Mouse (Mus musculus) embryonic facial prominence, embryonic 14.5 days (tissue): ENCODE measurements around the gene Mrgpra6. TPM values are rescaled to one million over a fixed set of nuclear protein-coding genes. Genes with fewer than 3 reads are reported as not detected.

Source experiments
- ATAC-seq: fragments of 200-750 bp; cut with Nextera tagmentation; 2 replicates; pipeline ENCODE4 v1.8.0; 2017; ENCODE audit warnings: low read depth, moderate number of reproducible peaks, moderate TSS enrichment
- DNase-seq: peaks from one replicate; pipeline ENCODE4 v3.0.0-alpha.2; 2015; ENCODE audit warnings: low spot score
- H3K27ac ChIP-seq: fragments of 300-500 bp; sonication (generic); replicated peaks from 2 replicates; pipeline ENCODE4 v1.5.1; 2014; ENCODE audit warnings: low read depth, mild to moderate bottlenecking, low read length, moderate library complexity
- H3K27me3 ChIP-seq: fragments of 300-500 bp; sonication (generic); replicated peaks from 2 replicates; pipeline ENCODE4 v1.6.1; 2014; ENCODE audit warnings: low read length; ENCODE audit not compliant: control insufficient read depth, insufficient read depth
- H3K36me3 ChIP-seq: fragments of 300-500 bp; sonication (generic); 2 replicates; pipeline ENCODE4 v1.6.1; 2014; ENCODE audit warnings: low read length, mixed read lengths; ENCODE audit not compliant: control insufficient read depth, insufficient read depth
- H3K4me1 ChIP-seq: fragments of 300-500 bp; sonication (generic); 2 replicates; pipeline ENCODE4 v1.6.1; 2014; ENCODE audit warnings: antibody characterized with exemption, low read length; ENCODE audit not compliant: control insufficient read depth, insufficient read depth
- H3K4me2 ChIP-seq: fragments of 300-500 bp; sonication (generic); 2 replicates; pipeline ENCODE4 v1.6.1; 2014; ENCODE audit warnings: low read depth, mild to moderate bottlenecking, low read length, moderate library complexity, mixed read lengths
- H3K4me3 ChIP-seq: fragments of 300-500 bp; sonication (generic); 2 replicates; pipeline ENCODE4 v1.5.1; 2014; ENCODE audit warnings: low read depth, mild to moderate bottlenecking, low read length
- H3K9ac ChIP-seq: fragments of 300-500 bp; sonication (generic); 2 replicates; pipeline ENCODE4 v1.6.1; 2014; ENCODE audit warnings: low read depth, mild to moderate bottlenecking, low read length, moderate library complexity, mixed read lengths
- H3K9me3 ChIP-seq: fragments of 300-500 bp; sonication (generic); 2 replicates; pipeline ENCODE4 v1.6.1; 2016; ENCODE audit warnings: low read length; ENCODE audit not compliant: control insufficient read depth
- WGBS: fragments of 180-500 bp; shearing (Covaris S2); extraction: QIAGEN DNeasy Blood & Tissue Kit; methylation state at CpG from one replicate; pipeline ENCODE4 v1.1.7; 2014; 5-methylcytosine and 5-hydroxymethylcytosine counted together
- polyA plus RNA-seq: library from polyadenylated mRNA; unstranded; fragments of >200 nt; fragmentation: Nextera tagmentation; extraction: Ambion mirVana; gene quantifications from 2 replicates; pipeline ENCODE4 v1.2.1, GENCODE M21; 2014

The Mrgpra6 gene
- polyA plus RNA-seq, result not detected in 2 replicates

DNA sequence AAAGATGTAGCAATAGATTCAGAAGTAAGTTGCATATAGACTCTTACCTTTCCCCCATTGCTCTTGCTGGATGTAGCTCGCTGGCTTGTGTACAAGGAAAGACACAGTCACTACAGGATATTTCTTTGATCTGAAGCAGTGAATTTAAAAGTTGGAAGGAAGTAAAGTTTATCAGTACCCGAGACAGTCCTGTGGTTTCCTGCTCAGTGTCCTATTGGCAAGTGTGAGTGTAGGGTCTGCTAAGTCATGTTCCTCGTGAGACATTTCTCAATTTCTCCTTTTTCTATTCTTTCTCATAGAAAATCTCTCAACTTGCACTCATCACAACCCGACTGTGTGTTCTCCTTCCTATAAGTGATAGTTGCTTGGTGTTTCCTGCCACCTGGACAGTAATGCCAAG, at the start of gene Mrgpra6:
TSS of gene Mrgpra6 (minus strand) at position 91 of the 400 bp plus-strand sequence.
- no peak for DNase-seq
- H3K4me1 ChIP-seq, result no peaks in the 10 kb centered on the region
- no peak within 1 kb of the TSS for H3K9ac ChIP-seq
- no peak within 1 kb of the TSS for H3K4me3 ChIP-seq
- no peak within 1 kb of the TSS for H3K4me2 ChIP-seq
- no peaks in the 10 kb centered on the region for H3K9me3 ChIP-seq
- ATAC-seq, result no peak
- no peaks in the 10 kb centered on the region for H3K27me3 ChIP-seq
- H3K36me3 ChIP-seq, result no peaks in the 10 kb centered on the region
- H3K27ac ChIP-seq, result no peak within 1 kb of the TSS
- 62% methylated on average over 4 of the region's 4 CpGs for WGBS

DNA sequence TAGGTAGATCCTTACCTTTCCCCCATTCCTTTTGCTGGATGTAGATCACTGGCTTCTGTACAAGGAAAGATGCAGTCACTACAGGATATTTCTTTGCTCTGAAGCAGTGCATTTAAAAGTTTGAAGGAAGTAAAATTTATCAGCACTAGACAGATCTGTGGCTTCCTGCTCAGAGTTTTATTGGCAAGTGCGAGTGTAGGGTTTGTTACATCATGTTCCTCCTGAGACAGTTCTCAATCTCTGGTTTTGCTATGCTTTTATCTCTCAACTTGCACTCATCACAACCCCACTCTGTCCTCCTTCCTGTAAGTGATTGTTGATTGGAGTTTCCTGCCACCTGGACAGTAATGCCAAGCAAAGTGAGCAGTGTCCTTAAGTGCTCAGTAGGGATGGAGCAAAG, 48.0 kb upstream of the Mrgpra6 start, which contains the start of gene Mrgpra9:
TSS of gene Mrgpra9 (minus strand) at position 79 of the 400 bp plus-strand sequence.
- no peak for DNase-seq
- H3K4me2 ChIP-seq, result no peak within 1 kb of the TSS
- H3K4me3 ChIP-seq, result no peak within 1 kb of the TSS
- H3K4me1 ChIP-seq, result no peaks in the 10 kb centered on the region
- H3K27me3 ChIP-seq, result no peaks in the 10 kb centered on the region
- H3K9ac ChIP-seq, result no peak within 1 kb of the TSS
- ATAC-seq, result no peak
- 0 out of 2 replicates have a peak, but pooled peaks cover 1% of the 10 kb centered on the region for H3K9me3 ChIP-seq
- 77% methylated on average over 1 of the region's 1 CpGs for WGBS
- H3K27ac ChIP-seq, result no peak within 1 kb of the TSS
- no peaks in the 10 kb centered on the region for H3K36me3 ChIP-seq

DNA sequence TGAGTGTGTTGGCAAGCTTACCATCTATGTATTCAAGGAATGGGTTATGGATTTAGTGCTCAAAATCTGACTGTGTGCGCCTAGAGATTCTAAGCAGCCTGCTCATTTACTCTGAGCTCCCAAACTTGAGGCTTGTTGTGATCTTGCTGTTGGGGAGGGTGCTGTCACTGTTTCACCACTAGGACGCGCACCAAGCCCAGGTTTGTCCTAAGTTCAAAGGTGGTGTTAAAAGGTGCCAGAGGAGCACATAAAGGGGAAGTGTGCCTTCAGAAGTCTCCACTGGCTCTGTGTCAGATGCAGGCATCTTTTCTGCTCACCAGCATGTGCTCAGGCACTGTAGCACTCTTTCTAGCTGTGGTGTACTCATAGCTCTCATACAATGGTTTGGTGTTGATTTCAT, 39.9 kb upstream of the Mrgpra6 start:
- DNase-seq (no peak), ATAC-seq (no peak)
- H3K4me2 ChIP-seq, result no peak overlapping the region
- WGBS, result 51% methylated on average over 3 of the region's 3 CpGs
- no peak overlapping the region for H3K4me3 ChIP-seq
- H3K9me3 ChIP-seq, result 0 out of 2 replicates have a peak, but pooled peaks cover 4% of the 10 kb centered on the region
- no peaks in the 10 kb centered on the region for H3K27me3 ChIP-seq
- no peaks in the 10 kb centered on the region for H3K36me3 ChIP-seq
- H3K9ac ChIP-seq, result no peak overlapping the region
- H3K4me1 ChIP-seq, result no peaks in the 10 kb centered on the region
- no peak overlapping the region for H3K27ac ChIP-seq

DNA sequence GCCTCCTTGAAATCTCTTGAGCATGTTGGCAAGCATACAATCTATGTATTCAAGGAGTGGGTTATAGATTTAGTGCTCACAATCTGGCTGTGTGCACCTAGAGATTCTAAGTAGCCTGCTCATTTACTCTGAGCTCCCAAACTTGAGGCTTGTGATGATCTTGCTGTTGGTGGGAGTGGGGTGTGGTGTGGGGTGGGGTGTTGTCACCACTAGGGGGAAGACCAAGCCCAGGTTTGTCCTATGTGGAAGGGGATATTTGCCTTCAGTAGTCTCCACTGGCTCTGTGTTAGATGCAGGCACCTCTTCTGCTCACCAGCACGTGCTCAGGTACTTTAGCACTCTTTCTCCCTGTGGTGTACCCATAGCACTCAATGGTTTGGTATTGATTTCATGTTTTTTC, 9.4 kb downstream of the Mrgpra6 start:
- no peak overlapping the region for H3K4me3 ChIP-seq
- H3K9me3 ChIP-seq, result no peaks in the 10 kb centered on the region
- no peak overlapping the region for H3K9ac ChIP-seq
- ATAC-seq, result no peak
- no peak overlapping the region for H3K4me2 ChIP-seq
- no peaks in the 10 kb centered on the region for H3K36me3 ChIP-seq
- no peak overlapping the region for H3K27ac ChIP-seq
- WGBS, result 71% methylated on average over 1 of the region's 1 CpGs
- DNase-seq, result no peak
- H3K4me1 ChIP-seq, result no peaks in the 10 kb centered on the region
- H3K27me3 ChIP-seq, result no peaks in the 10 kb centered on the region

DNA sequence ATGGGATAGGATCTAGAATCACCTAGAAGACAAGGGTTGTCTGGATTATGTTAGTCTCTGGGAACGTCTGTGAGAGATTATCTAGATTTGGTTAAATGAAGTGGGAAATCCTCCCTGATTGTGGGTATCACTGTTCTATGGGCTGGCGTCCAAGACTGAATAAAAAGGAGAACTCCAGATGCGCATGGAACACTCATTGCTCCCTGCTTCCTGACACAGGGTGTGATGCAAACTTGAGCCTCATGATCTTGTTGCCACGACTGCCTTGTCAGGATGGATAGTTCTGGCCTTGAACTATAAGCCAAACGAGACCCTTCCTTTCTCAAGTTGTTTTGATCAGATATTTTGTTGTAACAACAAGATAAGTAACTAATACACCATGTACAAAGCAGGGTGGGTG, 33.9 kb downstream of the Mrgpra6 start:
- Histone ChIP-seq H3K27me3 (no peaks in the 10 kb centered on the region), H3K4me2 (no peak overlapping the region), H3K27ac (no peak overlapping the region), H3K36me3 (no peaks in the 10 kb centered on the region), H3K4me3 (no peak overlapping the region), H3K9ac (no peak overlapping the region), H3K9me3 (no peaks in the 10 kb centered on the region), H3K4me1 (no peaks in the 10 kb centered on the region)
- WGBS, result 63% methylated on average over 5 of the region's 5 CpGs
- ATAC-seq (no peak), DNase-seq (no peak)

DNA sequence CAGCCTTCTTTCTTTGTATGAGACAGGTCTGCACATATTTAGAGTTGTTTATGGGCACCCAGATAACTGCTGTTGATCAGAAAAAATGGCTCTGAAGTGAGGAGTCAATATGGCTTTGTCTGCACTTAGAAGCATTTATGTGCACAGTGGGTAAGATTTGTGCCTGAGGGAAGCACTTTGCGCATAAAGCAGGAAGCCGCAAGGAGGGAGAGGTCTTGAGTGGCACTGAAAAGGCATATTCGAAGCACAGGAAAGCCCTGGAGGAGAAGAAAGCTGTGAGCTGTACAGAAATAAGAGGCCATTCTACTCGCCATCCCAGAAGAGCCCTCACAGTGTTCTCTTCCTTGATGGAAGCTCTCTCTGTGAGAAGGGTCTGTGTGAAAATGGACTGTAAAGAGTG, 39.7 kb downstream of the Mrgpra6 start:
- ATAC-seq, result no peak
- WGBS, result 34% methylated on average over 4 of the region's 4 CpGs

DNA sequence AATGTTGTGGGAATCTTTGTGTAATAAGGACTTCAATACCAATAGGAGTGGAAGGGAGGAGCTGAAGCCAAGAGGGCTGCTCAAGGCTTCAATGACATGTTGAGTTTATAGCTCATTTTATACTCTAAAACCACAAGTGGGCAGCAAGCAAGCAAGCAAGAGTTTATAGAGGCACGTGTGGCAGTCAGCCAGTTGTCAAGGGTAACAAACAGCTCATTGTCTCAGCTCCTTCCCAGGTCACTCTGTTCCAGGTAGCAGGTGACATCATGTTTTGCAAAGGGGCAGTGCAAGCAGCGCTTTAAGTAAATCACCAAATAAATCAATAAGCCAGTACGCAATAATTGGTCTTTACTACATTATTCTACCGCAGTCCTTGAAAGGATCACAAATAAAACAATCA, 41.5 kb downstream of the Mrgpra6 start:
- Histone ChIP-seq H3K9ac (no peak overlapping the region), H3K27me3 (no peaks in the 10 kb centered on the region), H3K27ac (no peak overlapping the region), H3K36me3 (no peaks in the 10 kb centered on the region), H3K9me3 (no peaks in the 10 kb centered on the region), H3K4me3 (no peak overlapping the region), H3K4me1 (no peaks in the 10 kb centered on the region), H3K4me2 (no peak overlapping the region)
- 83% methylated on average over 4 of the region's 4 CpGs for WGBS
- DNase-seq, result no peak
- ATAC-seq, result no peak

More for the DNA sequence above, 39.7 kb downstream of the Mrgpra6 start:
- Histone ChIP-seq H3K4me1 (no peaks in the 10 kb centered on the region), H3K9ac (no peak overlapping the region), H3K36me3 (no peaks in the 10 kb centered on the region), H3K4me3 (no peak overlapping the region), H3K9me3 (no peaks in the 10 kb centered on the region), H3K4me2 (no peak overlapping the region), H3K27ac (no peak overlapping the region), H3K27me3 (no peaks in the 10 kb centered on the region)
- DNase-seq, result no peak

DNA sequence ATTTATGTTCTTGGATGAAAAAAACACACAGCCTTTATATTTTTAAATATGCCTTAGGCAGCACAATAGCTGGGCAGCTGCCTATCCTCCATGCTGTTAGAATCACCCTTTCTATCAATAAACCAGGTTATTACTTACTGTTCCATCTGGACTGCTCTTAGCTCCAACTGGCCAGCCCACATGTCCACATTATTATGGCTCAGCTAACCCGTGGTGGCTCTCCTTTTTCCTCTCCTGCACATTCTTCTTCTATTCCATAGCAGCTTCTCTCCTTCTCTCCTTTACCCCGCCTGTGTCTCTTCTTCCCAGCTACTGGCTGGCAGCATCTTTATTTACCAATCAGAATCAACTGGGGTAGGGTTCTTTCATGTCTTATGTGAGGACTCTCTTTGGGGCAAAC, 46.3 kb downstream of the Mrgpra6 start:
- H3K27me3 ChIP-seq, result no peaks in the 10 kb centered on the region
- H3K4me3 ChIP-seq, result no peak overlapping the region
- H3K4me1 ChIP-seq, result no peaks in the 10 kb centered on the region
- no peak for ATAC-seq
- 67% methylated on average over 2 of the region's 2 CpGs for WGBS
- no peaks in the 10 kb centered on the region for H3K36me3 ChIP-seq
- DNase-seq, result no peak
- H3K4me2 ChIP-seq, result no peak overlapping the region
- no peak overlapping the region for H3K9ac ChIP-seq
- H3K9me3 ChIP-seq, result no peaks in the 10 kb centered on the region
- H3K27ac ChIP-seq, result no peak overlapping the region

DNA sequence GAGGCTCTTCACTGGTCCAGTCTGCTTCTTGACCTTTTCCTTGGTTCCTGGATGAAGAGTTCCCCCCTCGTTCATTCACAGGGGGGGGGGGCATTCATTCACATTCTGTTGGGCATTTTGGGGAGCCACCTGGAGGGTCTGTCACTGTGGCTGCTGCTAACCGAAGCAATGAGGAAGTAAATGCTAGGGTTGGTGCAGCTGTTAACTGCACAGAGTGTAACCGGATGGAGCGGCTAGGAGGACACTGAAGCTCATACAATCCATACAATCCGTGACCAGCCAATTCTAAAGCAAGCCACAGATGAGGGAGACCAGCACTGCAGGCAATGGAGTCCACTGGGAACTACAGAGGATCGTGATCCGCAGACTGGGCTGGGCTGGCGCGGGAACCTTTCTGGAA, 47.0 kb downstream of the Mrgpra6 start:
- Histone ChIP-seq H3K9ac (no peak overlapping the region), H3K4me2 (no peak overlapping the region), H3K4me1 (no peaks in the 10 kb centered on the region), H3K27me3 (no peaks in the 10 kb centered on the region), H3K27ac (no peak overlapping the region), H3K9me3 (no peaks in the 10 kb centered on the region), H3K36me3 (no peaks in the 10 kb centered on the region), H3K4me3 (no peak overlapping the region)
- 78% methylated on average over 9 of the region's 9 CpGs for WGBS
- DNase-seq (no peak), ATAC-seq (no peak)
